Mouse (Mus musculus) adrenal gland, postnatal 36 days (tissue): ENCODE results near the gene Man1a. TPM values are rescaled to one million over a fixed set of nuclear protein-coding genes. Genes with fewer than 3 reads are reported as not detected.

Experiments
- DNase-seq, 2 experiments: peaks; one replicate each; pipeline ENCODE4 v3.0.0; 2021; ENCODE audit warnings: mixed read lengths in 1 of 2
- total RNA-seq, 2 experiments: library from RNA; stranded (reverse); gene quantifications; 2 replicates each; pipeline ENCODE4 v1.2.3; 2021

The Man1a gene
- total RNA-seq, 2 experiments from 2014 or later, result 28.4 to 160 TPM

- no peak for DNase-seq
Measured at GRCm38 (mm10) chr10:53915719-53916118, 160.7 kb downstream of the Man1a start.

DNA sequence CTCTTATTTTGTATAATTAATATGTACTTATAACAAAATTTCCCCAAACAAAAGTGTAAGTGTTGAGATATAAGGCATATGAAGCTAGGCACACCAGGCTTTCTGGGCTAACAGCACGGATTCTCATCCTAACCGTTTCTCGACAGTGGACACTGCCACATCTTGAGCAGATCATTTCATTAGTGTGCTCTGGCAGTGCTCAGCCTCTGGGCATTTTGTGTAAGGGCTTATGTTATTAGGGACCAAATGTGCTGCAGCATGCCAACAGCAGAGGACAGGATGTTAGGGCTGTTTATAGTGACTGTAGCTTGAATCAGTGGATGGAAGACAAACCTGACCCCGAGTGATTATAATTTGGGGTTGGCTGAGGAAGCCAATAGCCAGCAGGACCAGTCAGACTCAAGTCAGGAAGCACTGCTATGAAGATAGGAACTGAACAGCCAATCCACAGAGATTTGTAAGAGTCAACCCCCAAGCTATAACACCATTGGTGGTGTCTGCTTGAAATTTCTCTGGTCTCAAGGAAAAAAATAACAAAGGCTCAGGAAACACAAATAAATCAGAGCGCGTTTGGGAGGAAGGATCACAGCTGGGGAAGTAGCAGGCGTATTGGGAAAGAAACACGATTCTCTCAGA is 161.3 kb downstream of the Man1a start:
- no peak for DNase-seq

- no peak for DNase-seq
Measured at GRCm38 (mm10) chr10:53913546-53914312, 162.7 kb downstream of the Man1a start.

DNA sequence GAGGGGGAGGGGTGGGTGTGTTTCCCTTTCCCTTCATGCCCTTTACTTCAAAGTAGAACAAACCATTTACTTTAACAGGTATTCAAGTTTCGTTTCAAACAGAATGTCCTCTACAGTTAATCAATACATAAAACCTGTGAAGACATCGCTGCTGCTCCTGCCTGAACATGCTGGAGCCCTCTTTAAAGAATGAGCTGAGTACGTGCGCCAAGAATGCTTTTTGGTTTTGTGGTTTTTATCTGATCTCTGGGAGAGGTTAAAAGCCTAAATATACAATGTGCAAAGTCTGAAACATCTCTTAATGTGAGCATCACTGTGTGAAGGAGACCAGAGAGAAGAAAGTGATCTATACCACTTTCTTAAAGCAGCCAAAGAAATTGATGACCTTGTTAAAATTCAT is 186.9 kb downstream of the Man1a start:
- DNase-seq, result no peak

DNA sequence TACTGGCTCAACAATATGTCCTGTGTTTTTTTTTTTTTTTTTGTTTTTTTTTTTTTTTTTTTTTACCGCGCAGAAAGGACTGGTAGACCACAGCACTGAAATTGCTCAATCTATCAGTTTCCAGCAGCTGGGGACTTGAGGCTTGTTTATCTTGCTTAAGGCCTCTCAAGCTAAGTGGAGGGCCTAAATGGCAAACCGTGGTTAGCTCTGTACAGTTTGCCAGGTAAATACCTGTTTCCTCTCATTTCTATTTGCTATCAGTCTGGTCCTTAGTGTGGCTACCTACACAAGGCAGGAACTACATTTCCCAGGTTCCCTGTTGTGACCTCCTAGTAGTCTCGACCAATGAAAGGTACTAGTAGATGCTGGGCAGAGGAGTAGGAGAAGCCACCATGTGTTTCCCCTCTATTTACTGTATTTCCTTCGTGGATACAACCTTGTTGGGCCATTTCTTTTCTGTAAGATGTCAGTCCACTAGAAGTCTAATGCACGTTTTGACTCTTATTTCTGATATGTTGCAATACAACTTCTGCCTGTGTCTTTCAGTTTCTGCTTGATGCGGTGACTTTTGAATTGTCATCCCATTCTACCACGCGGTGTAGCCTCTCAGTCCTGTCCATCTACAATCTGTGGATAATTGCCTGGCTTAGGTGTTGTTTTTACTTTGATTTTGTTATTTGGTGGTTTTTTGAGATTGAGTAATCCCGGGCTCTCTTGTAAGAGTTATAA is 187.9 kb downstream of the Man1a start:
- no peak for DNase-seq

DNA sequence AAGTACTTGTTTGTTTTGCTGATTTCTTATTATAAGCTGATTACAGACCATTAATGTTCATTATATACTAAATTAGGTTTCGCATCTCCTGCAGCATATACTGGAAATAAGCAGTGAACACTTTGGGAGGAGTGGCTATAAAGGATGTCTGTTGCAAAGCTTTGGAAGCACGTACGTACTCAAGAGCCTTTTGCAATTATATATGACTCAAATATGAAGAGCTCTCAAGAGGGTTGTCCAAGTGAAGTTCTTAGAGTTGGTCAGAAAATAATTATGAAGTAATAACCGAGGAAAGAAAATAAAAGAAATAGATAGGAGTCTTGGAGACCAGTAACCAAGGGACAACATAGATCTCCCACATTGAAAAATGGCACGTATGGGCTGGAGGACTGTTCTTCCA is 189.9 kb downstream of the Man1a start:
- DNase-seq, result no peak

DNA sequence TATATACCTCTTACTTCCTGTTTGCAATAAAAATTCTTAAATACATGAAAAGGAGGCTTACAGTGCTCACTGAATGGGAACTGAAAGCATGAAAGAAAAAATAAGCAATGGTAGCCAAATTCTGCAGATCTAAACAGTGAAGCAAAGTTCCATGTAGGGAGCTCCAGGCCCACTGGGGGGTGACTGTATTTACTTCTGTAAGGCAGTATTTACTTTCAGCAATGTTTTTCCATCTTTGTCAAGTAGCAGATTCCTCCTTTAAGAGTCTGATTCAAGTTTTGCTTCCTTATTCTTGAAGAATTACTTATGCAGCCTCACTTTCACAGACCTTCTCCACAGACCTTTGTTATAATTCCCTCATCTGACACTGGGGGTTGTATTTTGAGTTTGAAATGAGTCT is 195.1 kb downstream of the Man1a start:
- DNase-seq, result no peak

- DNase-seq, result no peak
Measured at GRCm38 (mm10) chr10:53875896-53876295, 200.5 kb downstream of the Man1a start.

DNA sequence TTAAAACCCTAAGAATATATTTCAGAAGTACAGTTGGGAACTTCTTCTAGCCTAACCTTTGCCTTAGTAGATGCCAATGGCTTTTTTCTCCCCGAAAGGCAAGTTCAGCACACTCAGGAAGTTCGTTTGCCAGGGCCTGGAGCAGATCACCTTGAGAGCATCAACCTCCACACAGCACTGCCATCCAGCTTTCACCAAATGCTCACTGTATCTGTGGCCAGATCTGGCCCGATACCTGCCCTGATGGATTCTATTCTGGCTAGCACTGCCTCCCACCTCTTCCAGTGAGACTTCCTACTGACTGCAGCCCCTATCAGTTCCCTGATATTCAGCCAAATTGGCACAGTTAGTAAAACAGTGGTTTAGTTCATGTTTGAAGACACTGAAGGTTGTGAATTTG is 202.2 kb downstream of the Man1a start:
- no peak for DNase-seq

- peak; percentile 47 to 63 for DNase-seq
Measured at GRCm38 (mm10) chr10:53863486-53864357, 212.7 kb downstream of the Man1a start.

GRCm38 (mm10) chr10:53859879-53860278 is 216.5 kb downstream of the Man1a start:
- DNase-seq, result no peak

GRCm38 (mm10) chr10:53859224-53859623 is 217.2 kb downstream of the Man1a start:
- peak in 1 of 2 experiments; percentile 3 for DNase-seq
